Mouse (Mus musculus): Measurements from ENCODE around the gene Crisp4.

DNA sequence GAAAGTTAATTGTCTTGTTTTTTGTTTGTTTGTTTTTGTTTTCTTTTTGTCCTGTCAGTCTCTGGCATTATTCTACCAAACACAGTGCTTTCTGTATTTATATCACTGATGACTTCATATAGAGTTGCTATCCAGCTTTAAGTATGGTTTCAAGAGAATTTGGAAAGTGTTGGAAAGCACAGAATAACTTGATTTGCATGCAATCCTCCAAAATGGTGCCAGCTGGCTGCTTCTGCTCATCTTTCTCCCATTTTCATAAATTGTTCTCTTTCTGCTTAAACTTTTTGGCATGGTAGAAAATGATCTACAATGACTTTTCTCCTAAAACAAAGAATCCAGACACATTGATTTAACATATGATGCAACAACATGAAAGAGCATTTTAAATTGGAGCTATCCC, 2.5 kb upstream of the Crisp4 start:
- TF ChIP-seq CTCF (IDR thresholded peaks at IDR 0.05; ENCODE audit: low read depth, low read length): no peak
- TF ChIP-seq POLR2A (IDR thresholded peaks at IDR 0.05; ENCODE audit: insufficient read depth, low read length): no peak

Data from ES-Bruce4 (cell line).